Mouse (Mus musculus): ENCODE data around the gene Gjd2.

- TF ChIP-seq POLR2A (IDR thresholded peaks at IDR 0.05; ENCODE audit: control insufficient read depth, extremely low read depth, insufficient read depth, low read length, poor library complexity) (no peak), CTCF (IDR thresholded peaks at IDR 0.05; ENCODE audit: borderline replicate concordance, control insufficient read depth, extremely low read depth, insufficient read depth, low read length, poor library complexity) (no peak)
Measured at GRCm38 (mm10) chr2:114046151-114046664, 32.8 kb upstream of the Gjd2 start.

Measured in thymus, adult 2 months (tissue).